Mouse (Mus musculus) G1E (cell line): ENCODE data around the gene Nudt2.

Experiments used
- CTCF ChIP-seq: IDR thresholded peaks from 2 replicates; pipeline ENCODE4 v1.5.1; 2012; ENCODE audit warnings: low read depth, low read length, inconsistent platforms, mixed read lengths
- GATA1 ChIP-seq: IDR thresholded peaks from 2 replicates; pipeline ENCODE4 v1.6.1; 2012; ENCODE audit warnings: borderline replicate concordance, low read length, inconsistent platforms, mixed read lengths
- POLR2AphosphoS5 ChIP-seq: IDR thresholded peaks from 2 replicates; pipeline ENCODE4 v1.6.1; 2012; ENCODE audit warnings: low read depth, low read length, inconsistent platforms; ENCODE audit not compliant: insufficient replicate concordance

DNA sequence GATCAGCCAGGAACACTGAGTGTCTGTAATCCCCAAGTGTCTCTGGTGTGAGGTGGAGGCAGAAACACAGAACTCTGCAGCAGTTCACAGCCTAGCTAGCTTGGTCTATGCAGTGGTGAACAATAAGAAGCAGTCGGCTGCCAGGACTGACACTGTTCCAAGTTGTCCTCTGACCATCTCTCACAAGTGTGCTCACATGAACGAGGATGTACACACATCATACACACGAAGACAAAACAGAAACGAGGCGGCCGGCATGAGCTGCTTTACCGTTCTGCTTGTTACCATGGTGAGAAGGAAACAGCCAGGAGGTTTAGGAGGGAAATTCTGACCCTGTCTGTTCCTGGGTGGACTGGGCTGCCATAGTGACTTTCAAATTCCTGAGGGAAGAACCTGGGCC lies 61.6 kb downstream of the Nudt2 start:
- TF ChIP-seq CTCF (no peak), GATA1 (no peak), POLR2AphosphoS5 (no peak)
